Mouse (Mus musculus): ENCODE measurements at regions not wholly inside any gene's neighbourhood (a gene's known extent, or its start where the extent isn't known, plus 50 kb on each side); places are given as distances from the start of the nearest gene placed in this dataset.

DNA sequence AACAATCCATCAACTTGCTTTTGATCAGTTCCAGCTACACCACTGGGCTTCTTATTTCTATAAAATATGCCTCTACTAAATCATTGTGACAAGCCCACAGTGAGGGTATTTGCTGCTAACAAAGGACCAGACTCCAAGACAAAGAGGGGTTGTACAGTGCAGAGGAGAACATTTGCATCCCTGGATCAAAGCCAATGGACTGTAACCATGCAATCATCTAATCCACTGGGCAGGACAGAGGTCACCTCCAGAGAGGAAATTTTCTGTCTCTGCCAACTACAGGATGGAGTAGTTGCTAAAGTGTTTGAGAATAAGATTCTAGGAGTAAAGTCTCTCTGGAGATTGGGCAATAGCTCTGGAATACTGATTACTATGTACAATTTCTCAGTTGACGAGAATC is 272.9 kb downstream of the Cox7c start:
- DNase-seq (ENCODE audit: low spot score in 2 of 2): no peak

DNA sequence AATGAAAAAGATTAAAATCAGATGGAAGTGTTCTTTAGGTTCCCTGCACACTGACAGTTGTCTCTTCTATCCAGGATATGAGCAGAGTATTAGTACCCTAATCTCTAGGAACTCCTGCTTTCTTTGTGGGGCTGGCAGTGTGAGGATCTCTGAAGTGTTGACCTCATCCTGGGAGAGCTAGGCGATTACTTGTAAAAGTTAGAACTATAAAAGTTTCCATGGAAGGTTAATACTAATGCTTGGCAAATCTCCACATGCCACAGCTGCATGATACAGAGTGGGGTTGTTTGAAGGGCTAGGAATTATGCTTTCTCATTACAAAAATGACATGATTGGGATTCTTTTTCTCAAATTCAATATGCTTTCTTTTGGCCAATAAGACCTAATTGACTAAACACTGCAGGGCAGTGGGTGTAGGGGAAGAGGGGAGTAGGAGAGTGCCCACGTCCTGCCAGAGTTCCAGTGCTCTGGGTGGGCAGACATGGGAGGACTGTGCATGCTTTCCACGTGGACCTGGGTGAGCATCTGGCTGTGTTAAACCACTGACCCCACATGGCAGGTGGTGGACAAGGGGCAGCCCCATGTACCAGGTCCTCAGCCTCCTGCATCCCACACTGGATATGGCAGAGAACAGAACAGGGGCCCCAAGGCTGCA is 275.6 kb downstream of the Cox7c start:
- DNase-seq (ENCODE audit: low spot score in 2 of 2): peak in 1 of 2 experiments; percentile 2

DNA sequence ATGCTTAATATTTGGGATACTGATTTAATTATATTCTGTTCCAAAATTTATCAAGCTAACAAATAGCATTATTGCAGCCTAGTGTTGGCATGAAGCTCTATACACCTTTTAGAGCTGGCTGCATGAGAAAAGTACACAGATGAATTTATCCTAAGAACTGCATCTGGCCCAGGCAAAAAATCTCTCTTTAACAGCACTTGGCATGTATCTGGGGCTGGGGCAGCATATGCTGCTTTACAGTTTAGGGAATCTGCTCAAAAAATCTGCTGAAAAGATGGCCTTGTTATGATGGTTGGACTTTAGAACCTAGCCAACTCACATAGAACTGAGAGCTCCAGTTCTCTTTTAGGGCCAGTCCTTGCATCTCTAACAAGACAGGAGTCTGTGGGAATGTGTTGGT is 276.2 kb downstream of the Cox7c start:
- peak; percentile 5 to 34 for DNase-seq (ENCODE audit: low spot score in 2 of 2)

DNA sequence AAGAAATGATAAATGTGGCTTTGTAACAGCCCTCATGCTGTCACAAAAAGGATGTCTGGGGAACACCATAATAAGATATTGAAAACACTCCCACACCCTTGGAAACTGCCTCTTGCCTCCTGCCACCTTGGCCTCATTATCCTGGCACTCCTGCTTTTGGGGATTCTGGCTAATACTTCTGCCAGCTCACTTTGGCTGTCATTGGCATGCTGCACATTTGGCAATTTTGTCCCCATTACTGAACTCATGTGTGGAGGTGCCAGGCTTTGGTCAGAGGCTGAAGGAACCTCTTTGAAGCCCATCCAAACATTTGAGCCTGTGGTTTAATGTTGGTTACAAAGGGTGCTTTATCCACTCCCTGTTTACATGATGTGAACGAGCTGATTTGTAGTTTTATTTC is 278.2 kb downstream of the Cox7c start:
- peak; percentile 29 to 83 for DNase-seq (ENCODE audit: low spot score in 2 of 2)

DNA sequence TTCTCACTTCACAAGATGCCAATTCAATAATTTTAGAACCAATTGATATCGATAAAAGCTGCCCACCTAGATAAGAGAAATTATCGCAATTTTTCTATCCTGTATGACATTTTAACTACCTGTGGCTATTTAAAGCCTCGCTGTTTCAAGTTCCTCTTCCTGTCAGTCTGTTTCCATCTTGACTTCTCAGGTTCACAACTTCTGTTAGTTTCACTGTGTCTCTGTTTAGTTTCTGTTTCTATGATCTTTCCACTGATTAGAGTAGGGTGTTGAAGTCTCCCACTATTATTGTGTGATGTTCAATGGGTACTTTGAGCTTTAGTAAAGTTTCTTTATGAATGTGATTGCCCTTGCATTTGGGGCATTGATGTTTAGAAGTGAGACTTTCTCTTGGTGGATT is 322.1 kb downstream of the Cox7c start:
- DNase-seq (ENCODE audit: low spot score in 2 of 2): no peak

DNA sequence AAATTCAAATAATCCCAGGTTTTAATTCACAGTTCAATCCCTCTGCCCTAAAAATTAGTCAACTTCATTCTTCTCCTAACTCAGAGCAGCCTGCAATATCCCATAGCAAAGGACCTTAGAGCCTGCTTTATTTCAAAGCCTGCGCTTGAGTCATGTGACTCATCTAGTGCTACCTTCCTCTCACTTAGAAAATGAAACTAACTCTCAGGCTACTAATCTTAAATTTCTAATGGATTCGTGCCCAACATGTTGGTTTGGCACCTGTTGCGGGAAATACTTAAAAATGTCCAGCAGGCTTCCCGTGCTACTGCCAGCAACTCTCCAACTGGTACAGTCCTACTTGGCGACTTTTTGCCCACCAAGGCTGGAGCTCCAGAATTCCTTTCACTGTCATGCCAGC is 322.6 kb downstream of the Cox7c start:
- DNase-seq (ENCODE audit: low spot score in 2 of 2): no peak

DNA sequence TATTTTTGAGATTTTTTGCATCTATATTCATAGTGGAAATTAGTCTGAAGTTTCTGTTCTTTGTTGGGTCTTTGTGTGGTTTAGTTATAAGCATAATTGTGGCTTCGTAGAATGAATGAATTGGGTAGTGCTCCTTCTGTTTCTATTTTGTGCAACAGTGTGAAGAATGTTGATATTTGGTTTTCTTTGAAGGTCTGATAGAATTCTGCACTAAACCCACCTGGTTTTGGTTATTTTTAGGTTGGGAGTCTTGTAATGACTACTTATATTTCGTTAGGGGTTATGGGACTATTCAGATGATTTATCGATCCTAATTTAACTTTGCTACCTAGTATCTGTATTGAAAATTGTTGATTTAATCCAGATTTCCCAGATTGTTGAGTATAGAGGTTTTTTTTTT is 326.4 kb downstream of the Cox7c start:
- no peak for DNase-seq (ENCODE audit: low spot score in 2 of 2)

DNA sequence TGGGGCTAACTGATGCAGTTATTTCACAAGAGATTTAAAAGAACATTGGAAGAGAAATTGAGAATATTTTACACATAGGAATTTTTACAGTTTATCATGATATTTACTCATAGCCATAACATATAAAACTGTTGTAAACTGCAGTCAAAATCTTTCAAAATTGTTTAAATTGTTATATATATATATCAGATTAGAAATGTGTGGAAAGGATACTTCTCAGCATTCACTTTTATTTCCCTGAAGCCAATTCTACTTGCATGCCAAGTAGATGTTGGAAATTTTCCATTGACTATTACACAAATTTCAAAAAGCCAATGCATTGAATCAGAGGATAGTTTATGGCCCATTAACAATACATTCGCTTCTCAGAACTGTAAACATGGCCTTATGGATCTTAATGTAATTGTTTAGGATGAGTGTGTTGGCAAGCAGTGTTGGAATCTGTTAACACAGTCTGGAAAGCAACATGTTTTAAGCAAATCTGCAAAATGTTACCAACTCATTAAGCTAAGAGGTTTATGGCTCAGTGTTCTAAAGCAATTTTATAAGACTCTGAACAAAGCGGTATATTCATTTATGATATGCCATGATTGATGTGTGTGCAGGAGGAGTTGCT is 330.7 kb downstream of the Cox7c start:
- DNase-seq (ENCODE audit: low spot score in 2 of 2): peak in 1 of 2 experiments; percentile 45

DNA sequence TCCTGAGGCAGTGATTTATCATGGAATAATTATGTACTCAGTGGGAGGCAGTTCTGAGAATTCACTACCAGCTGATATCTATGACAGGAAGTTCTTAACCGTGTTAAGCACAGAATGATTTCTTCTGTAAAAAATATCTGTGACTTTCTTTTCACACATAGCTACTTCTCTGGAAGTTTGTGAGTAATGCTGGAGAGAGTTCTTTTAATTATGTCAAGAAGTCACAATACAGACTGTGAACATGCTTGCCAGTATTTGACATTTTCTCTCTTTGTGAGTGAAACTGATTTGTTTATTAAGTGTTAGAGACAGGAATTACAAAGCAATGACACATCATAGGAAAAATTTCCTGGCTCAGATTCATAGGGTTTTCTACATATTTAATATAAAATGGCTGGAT is 354.3 kb downstream of the Cox7c start:
- no peak for DNase-seq (ENCODE audit: low spot score in 2 of 2)

All from layer of hippocampus, postnatal 14 days (tissue).